In genomic region chr17:66076174-66076927, GRCm38 (mm10) we compare ENCODE assay signal across 8 mouse cellular contexts. TPM values are rescaled to one million over a fixed set of nuclear protein-coding genes. Genes with fewer than 3 reads are reported as not detected.
DNase-seq lines count a peak whose midpoint lies in the region; ATAC-seq and TF ChIP-seq lines count a peak whose summit lies in the region.

No protein-coding gene starts in this region.

- no peaks in the 10 kb centered on the region for H3K9me3 ChIP-seq in hindbrain, postnatal 0 days (ENCODE audit: low read length)
- H3K9me3 ChIP-seq in midbrain, embryonic 12.5 days = no peaks in the 10 kb centered on the region
- no peaks in the 10 kb centered on the region for H3K9me3 ChIP-seq in stomach, embryonic 14.5 days (ENCODE audit: control insufficient read depth, low read depth, low read length)

- H3K4me3 ChIP-seq in cerebellum, adult 2 months (replicated peaks; ENCODE audit: insufficient read depth, low read depth, low read length) = peak overlapping the region; percentile 100
- peak overlapping the region; percentile 95 for H3K4me3 ChIP-seq in hindbrain, postnatal 0 days (ENCODE audit: low read length)
- peak overlapping the region; percentile 98 for H3K4me3 ChIP-seq in midbrain, embryonic 12.5 days
- H3K4me3 ChIP-seq in stomach, embryonic 14.5 days (ENCODE audit: low read depth, low read length) = peak overlapping the region; percentile 79

- TF ChIP-seq POLR2A in cerebellum, adult 2 months (IDR thresholded peaks at IDR 0.05; ENCODE audit: borderline replicate concordance, insufficient read depth, low read length) = no peak

- peak overlapping the region; percentile 76 for H3K4me2 ChIP-seq in hindbrain, postnatal 0 days (ENCODE audit: low read depth, low read length)
- H3K4me2 ChIP-seq in midbrain, embryonic 12.5 days (replicated peaks) = peak overlapping the region; percentile 88
- H3K4me2 ChIP-seq in stomach, embryonic 14.5 days (replicated peaks; ENCODE audit: low read depth, low read length) = peak overlapping the region; percentile 59

- TF ChIP-seq CTCF in cerebellum, adult 2 months (IDR thresholded peaks at IDR 0.05; ENCODE audit: borderline replicate concordance, insufficient read depth, low read depth, low read length) = no peak
- no peak for TF ChIP-seq CTCF in hindbrain, postnatal 0 days (IDR thresholded peaks at IDR 0.05; ENCODE audit: low read depth)

- peaks cover 4% of the 10 kb centered on the region; the same call in 1 of the 2 replicates for H3K36me3 ChIP-seq in hindbrain, postnatal 0 days (ENCODE audit: insufficient read depth, low read length)
- H3K36me3 ChIP-seq in midbrain, embryonic 12.5 days = peaks cover 21% of the 10 kb centered on the region
- peaks cover 20% of the 10 kb centered on the region for H3K36me3 ChIP-seq in stomach, embryonic 14.5 days (ENCODE audit: control insufficient read depth, insufficient read depth, low read length)

- H3K9ac ChIP-seq in hindbrain, postnatal 0 days (replicated peaks; ENCODE audit: low read length) = peak overlapping the region; percentile 92
- H3K9ac ChIP-seq in midbrain, embryonic 12.5 days (replicated peaks) = peak overlapping the region; percentile 92
- H3K9ac ChIP-seq in stomach, embryonic 14.5 days (replicated peaks; ENCODE audit: low read depth, low read length) = peak overlapping the region; percentile 63

- H3K27me3 ChIP-seq in cerebellum, adult 2 months (ENCODE audit: control insufficient read depth, insufficient read depth, low read length) = no peaks in the 10 kb centered on the region
- H3K27me3 ChIP-seq in hindbrain, postnatal 0 days (ENCODE audit: insufficient read depth, low read length) = no peaks in the 10 kb centered on the region
- no peaks in the 10 kb centered on the region for H3K27me3 ChIP-seq in midbrain, embryonic 12.5 days
- H3K27me3 ChIP-seq in stomach, embryonic 14.5 days (ENCODE audit: control insufficient read depth, insufficient read depth, low read length) = no peaks in the 10 kb centered on the region

- peak; percentile 25 to 34 for DNase-seq in thymus, adult 18-20 months
- DNase-seq in thymus, postnatal 25 days = no peak
- peak; percentile 69 to 71 for DNase-seq in cerebellum, adult 2 months
- peak; percentile 21 to 50 for DNase-seq in frontal cortex, postnatal 10 days (ENCODE audit: low spot score in 2 of 2)
- DNase-seq in hindbrain, postnatal 0 days (ENCODE audit: low spot score) = peak; percentile 75
- DNase-seq in left cerebral cortex, postnatal 4 days = peak; percentile 24

- ATAC-seq in hindbrain, postnatal 0 days = peak; percentile 83
- peak; percentile 87 for ATAC-seq in midbrain, embryonic 12.5 days (ENCODE audit: low FRiP score, low read depth)
- ATAC-seq in stomach, embryonic 14.5 days (ENCODE audit: insufficient number of reproducible peaks, insufficient read depth, low FRiP score, low read depth) = peak; percentile 85

- no peaks in the 10 kb centered on the region for H3K4me1 ChIP-seq in cerebellum, adult 2 months (ENCODE audit: control insufficient read depth, insufficient read depth, low read length)
- H3K4me1 ChIP-seq in hindbrain, postnatal 0 days (ENCODE audit: insufficient read depth, low read length) = peaks cover 5% of the 10 kb centered on the region; the same call in 1 of the 2 replicates
- H3K4me1 ChIP-seq in midbrain, embryonic 12.5 days = peaks cover 11% of the 10 kb centered on the region
- H3K4me1 ChIP-seq in stomach, embryonic 14.5 days (ENCODE audit: control insufficient read depth, insufficient read depth, low read length) = 0 out of 2 replicates have a peak, but pooled peaks cover 5% of the 10 kb centered on the region

- H3K27ac ChIP-seq in cerebellum, adult 2 months (ENCODE audit: insufficient read depth, low read length) = peak overlapping the region; percentile 87
- peak overlapping the region; percentile 98 for H3K27ac ChIP-seq in hindbrain, postnatal 0 days
- H3K27ac ChIP-seq in midbrain, embryonic 12.5 days (replicated peaks) = peak overlapping the region; percentile 95
- H3K27ac ChIP-seq in stomach, embryonic 14.5 days (ENCODE audit: low read length) = peak overlapping the region; percentile 81

- intact Hi-C loops in left cerebral cortex, postnatal 4 days (cut with DNase I) = loop anchor here (10.0 kb wide), 1 partner anchor 212 kb away; no protein-coding TSS in a partner anchor

- under 1% methylated on average over 85 of the region's 95 CpGs for WGBS in cerebellum, adult 2 months
- WGBS in hindbrain, postnatal 0 days = under 1% methylated on average over 78 of the region's 95 CpGs
- WGBS in midbrain, embryonic 12.5 days = under 1% methylated on average over 80 of the region's 95 CpGs
- WGBS in stomach, embryonic 14.5 days = under 1% methylated on average over 74 of the region's 95 CpGs

RNA-seq across cellular contexts. Expression of gene Ankrd12, which starts 0.5 kb away (rescaled TPM):
- polyA plus RNA-seq in cerebellum, adult 2 months (2012; rRNA removed) = 25.5 and 28.1 TPM in 2 replicates
- total RNA-seq in hindbrain, postnatal 0 days (2014; rRNA removed) = 37.2 and 41.5 TPM in 2 replicates
- 171 and 173 TPM in 2 replicates for polyA plus RNA-seq in hindbrain, postnatal 0 days (2015; fragmentation: Nextera tagmentation; extraction: Ambion mirVana)
- total RNA-seq in left cerebral cortex, postnatal 4 days (2021) = 100 to 1,000 TPM; 146 to 153 TPM
- polyA plus RNA-seq in midbrain, embryonic 12.5 days (2016; fragmentation: Nextera tagmentation; extraction: Ambion mirVana) = 52.4 and 67.3 TPM in 2 replicates
- 32.8 and 33.5 TPM in 2 replicates for polyA plus RNA-seq in stomach, embryonic 14.5 days (2014; fragmentation: Nextera tagmentation; extraction: Ambion mirVana)

RNA-seq across cellular contexts. Expression of gene Ndufv2, which starts 25.0 kb away (rescaled TPM):
- 241 and 269 TPM in 2 replicates for polyA plus RNA-seq in cerebellum, adult 2 months (2012; rRNA removed)
- 73.4 and 73.6 TPM in 2 replicates for total RNA-seq in hindbrain, postnatal 0 days (2014; rRNA removed)
- polyA plus RNA-seq in hindbrain, postnatal 0 days (2015; fragmentation: Nextera tagmentation; extraction: Ambion mirVana) = 481 and 484 TPM in 2 replicates
- 100 to 1,000 TPM; 200 to 211 TPM for total RNA-seq in left cerebral cortex, postnatal 4 days (2021)
- polyA plus RNA-seq in midbrain, embryonic 12.5 days (2016; fragmentation: Nextera tagmentation; extraction: Ambion mirVana) = 290 and 294 TPM in 2 replicates
- 343 and 364 TPM in 2 replicates for polyA plus RNA-seq in stomach, embryonic 14.5 days (2014; fragmentation: Nextera tagmentation; extraction: Ambion mirVana)

RNA-seq across cellular contexts. Expression of gene Washc1, which starts 35.0 kb away (rescaled TPM):
- 52.5 and 53.4 TPM in 2 replicates for polyA plus RNA-seq in cerebellum, adult 2 months (2012; rRNA removed)
- total RNA-seq in hindbrain, postnatal 0 days (2014; rRNA removed) = 60.9 and 61.5 TPM in 2 replicates
- polyA plus RNA-seq in hindbrain, postnatal 0 days (2015; fragmentation: Nextera tagmentation; extraction: Ambion mirVana) = 41.4 and 41.9 TPM in 2 replicates
- total RNA-seq in left cerebral cortex, postnatal 4 days (2021) = 10 to 100 TPM; 58.2 to 60.3 TPM
- polyA plus RNA-seq in midbrain, embryonic 12.5 days (2016; fragmentation: Nextera tagmentation; extraction: Ambion mirVana) = 34.6 and 38.8 TPM in 2 replicates
- 38.0 and 38.2 TPM in 2 replicates for polyA plus RNA-seq in stomach, embryonic 14.5 days (2014; fragmentation: Nextera tagmentation; extraction: Ambion mirVana)

RNA-seq across cellular contexts. Expression of gene Ddx11, which starts 47.0 kb away (rescaled TPM):
- 3.9 and 5.8 TPM in 2 replicates for polyA plus RNA-seq in cerebellum, adult 2 months (2012; rRNA removed)
- 12.4 and 13.9 TPM in 2 replicates for total RNA-seq in hindbrain, postnatal 0 days (2014; rRNA removed)
- 4.0 and 5.0 TPM in 2 replicates for polyA plus RNA-seq in hindbrain, postnatal 0 days (2015; fragmentation: Nextera tagmentation; extraction: Ambion mirVana)
- total RNA-seq in left cerebral cortex, postnatal 4 days (2021) = 1 to 10 TPM; 6.1 to 6.5 TPM
- polyA plus RNA-seq in midbrain, embryonic 12.5 days (2016; fragmentation: Nextera tagmentation; extraction: Ambion mirVana) = 20.0 and 21.3 TPM in 2 replicates
- 23.2 and 23.6 TPM in 2 replicates for polyA plus RNA-seq in stomach, embryonic 14.5 days (2014; fragmentation: Nextera tagmentation; extraction: Ambion mirVana)
